Mouse (Mus musculus) lung, adult 2 months (tissue): ENCODE results near the gene Exosc5. TPM values are rescaled to one million over a fixed set of nuclear protein-coding genes. Genes with fewer than 3 reads are reported as not detected.

Source experiments
- DNase-seq: peaks from one replicate; pipeline ENCODE4 v3.0.0; 2022
- H3K4me1 ChIP-seq: fragments of 200-500 bp; 2 replicates; pipeline ENCODE4 v1.6.1; 2011; ENCODE audit warnings: low read length; ENCODE audit not compliant: control insufficient read depth, insufficient read depth
- H3K4me3 ChIP-seq: fragments of 200-500 bp; replicated peaks from 2 replicates; pipeline ENCODE3; 2011; ENCODE audit warnings: low read depth, mild to moderate bottlenecking, control low read depth, low read length; ENCODE audit errors: extremely low read depth
- CTCF ChIP-seq: fragments of 200-500 bp; IDR thresholded peaks from 2 replicates; pipeline ENCODE4 v1.5.1; 2011; ENCODE audit warnings: mild to moderate bottlenecking, low read length, control low read depth; ENCODE audit not compliant: insufficient read depth
- POLR2A ChIP-seq: fragments of 200-500 bp; IDR thresholded peaks from 2 replicates; pipeline ENCODE4 v1.6.1; 2011; ENCODE audit warnings: low read depth, mild to moderate bottlenecking, control low read depth, low read length, borderline replicate concordance; ENCODE audit errors: extremely low read depth
- WGBS: fragments of 180-500 bp; shearing (Covaris S2); methylation state at CpG from one replicate; pipeline ENCODE4 v1.1.7; 2018; 5-methylcytosine and 5-hydroxymethylcytosine counted together
- polyA plus RNA-seq: library from polyadenylated mRNA; depleted of rRNA; stranded (reverse); fragments of >200 nt; gene quantifications from 2 replicates; pipeline ENCODE4 v1.2.3, GENCODE M21; 2012

Gene Exosc5
- polyA plus RNA-seq, 1 experiment: 53.1 TPM

GRCm38 (mm10) chr7:25676085-25676781 lies 17.3 kb downstream of the Exosc5 start:
- 16% methylated on average over 15 of the region's 15 CpGs for WGBS
- peaks cover 5% of the 10 kb centered on the region for H3K4me1 ChIP-seq
- peak; percentile 86 for DNase-seq
- TF ChIP-seq CTCF (no peak), POLR2A (no peak)
- no peak overlapping the region for H3K4me3 ChIP-seq

GRCm38 (mm10) chr7:25677013-25677412 lies 18.0 kb downstream of the Exosc5 start:
- no peak for DNase-seq
- TF ChIP-seq POLR2A (no peak), CTCF (no peak)
- WGBS: 85% methylated on average over 7 of the region's 7 CpGs
- Histone ChIP-seq H3K4me3 (no peak overlapping the region), H3K4me1 (peaks cover 5% of the 10 kb centered on the region)

GRCm38 (mm10) chr7:25679971-25680370 lies 21.0 kb downstream of the Exosc5 start:
- WGBS: 4% methylated on average over 6 of the region's 6 CpGs
- Histone ChIP-seq H3K4me1 (peaks cover 3% of the 10 kb centered on the region), H3K4me3 (no peak overlapping the region)
- TF ChIP-seq CTCF: no peak
- TF ChIP-seq POLR2A: no peak
- no peak for DNase-seq

GRCm38 (mm10) chr7:25680514-25681258 lies 21.7 kb downstream of the Exosc5 start, which contains the start of gene B9d2:
Gene B9d2, plus strand, starts transcription at chr7:25680780.
- peak within 1 kb of the TSS; percentile 89 for H3K4me3 ChIP-seq
- TF ChIP-seq POLR2A (peak; percentile 65; the same call in 1 of the 2 replicates), CTCF (no peak)
- peak; percentile 98 for DNase-seq
- WGBS: under 1% methylated on average over 46 of the region's 46 CpGs
- H3K4me1 ChIP-seq: peaks cover 3% of the 10 kb centered on the region

- DNase-seq: no peak
- WGBS: 56% methylated on average over 15 of the region's 15 CpGs
- Histone ChIP-seq H3K4me3 (no peak overlapping the region), H3K4me1 (peaks cover 4% of the 10 kb centered on the region)
- no peak for TF ChIP-seq POLR2A
- TF ChIP-seq CTCF: no peak
These were observed 22.6 kb downstream of the Exosc5 start for GRCm38 (mm10) chr7:25681341-25682231.

- WGBS: 45% methylated on average over 7 of the region's 7 CpGs
- TF ChIP-seq CTCF (no peak), POLR2A (no peak)
- no peak for DNase-seq
- H3K4me3 ChIP-seq: no peak overlapping the region
- H3K4me1 ChIP-seq: peaks cover 4% of the 10 kb centered on the region
These were observed 24.7 kb downstream of the Exosc5 start for GRCm38 (mm10) chr7:25683474-25684180.

DNA sequence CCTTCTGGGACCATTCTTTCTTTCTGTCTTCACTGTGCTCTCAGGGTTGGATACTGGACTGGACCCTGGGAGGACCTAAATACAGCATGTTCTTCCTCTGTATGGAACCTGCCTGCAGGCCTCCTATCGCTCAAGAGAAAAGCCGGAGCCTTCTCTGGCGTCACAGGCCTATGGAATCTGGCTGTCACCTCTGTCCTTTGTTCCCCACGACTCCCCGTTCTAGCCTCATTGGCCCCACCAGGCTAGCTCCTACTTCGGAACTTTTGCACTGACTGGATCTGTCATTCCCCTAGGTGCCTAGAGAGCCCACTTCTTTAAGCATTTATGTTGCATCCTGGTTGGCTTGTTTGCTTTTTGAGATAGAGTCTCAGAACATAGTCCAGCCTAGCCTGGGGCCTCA lies 25.7 kb downstream of the Exosc5 start:
- WGBS: 89% methylated on average over 6 of the region's 6 CpGs
- DNase-seq: no peak
- H3K4me1 ChIP-seq: peaks cover 4% of the 10 kb centered on the region
- no peak for TF ChIP-seq CTCF
- TF ChIP-seq POLR2A: no peak
- H3K4me3 ChIP-seq: no peak overlapping the region

DNA sequence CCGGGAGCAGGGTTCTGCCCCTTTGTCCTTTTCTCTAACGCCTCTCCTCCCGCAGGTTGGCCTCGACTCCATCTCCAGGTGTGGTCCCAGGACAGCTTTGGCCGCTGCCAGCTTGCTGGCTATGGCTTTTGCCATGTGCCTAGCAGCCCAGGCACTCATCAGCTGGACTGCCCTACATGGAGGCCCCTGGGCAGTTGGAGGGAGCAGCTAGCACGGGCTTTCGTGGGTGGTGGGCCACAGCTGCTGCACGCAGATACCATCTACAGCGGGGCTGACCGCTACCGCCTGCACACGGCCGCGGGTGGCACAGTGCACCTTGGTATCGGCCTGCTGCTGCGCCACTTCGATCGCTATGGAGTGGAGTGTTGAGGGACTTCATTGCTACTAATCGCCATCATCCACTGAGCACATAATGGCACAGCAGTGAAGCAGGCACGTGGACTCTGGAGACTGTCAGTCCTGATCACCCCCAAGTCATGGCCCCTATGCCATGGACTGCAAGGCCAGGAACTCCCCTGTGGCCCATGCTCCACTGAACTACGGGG lies 27.0 kb downstream of the Exosc5 start:
- 77% methylated on average over 21 of the region's 21 CpGs for WGBS
- H3K4me3 ChIP-seq: peak overlapping the region; percentile 78
- peaks cover 4% of the 10 kb centered on the region for H3K4me1 ChIP-seq
- TF ChIP-seq POLR2A: no peak
- TF ChIP-seq CTCF: no peak
- DNase-seq: no peak
